Mouse (Mus musculus): ENCODE data around the gene Susd3. TPM values are rescaled to one million over a fixed set of nuclear protein-coding genes. Genes with fewer than 3 reads are reported as not detected.

Susd3 gene
- polyA plus RNA-seq, 1 experiment from 2014 or later = 0.81 TPM

- H3K9ac ChIP-seq (ENCODE audit: low read length) = no peak overlapping the region
- no peak for DNase-seq (ENCODE audit: low spot score, missing footprints)
- 79% methylated on average over 5 of the region's 5 CpGs for WGBS
- H3K27me3 ChIP-seq (ENCODE audit: control insufficient read depth, insufficient read depth, low read length) = no peaks in the 10 kb centered on the region
- H3K4me1 ChIP-seq (ENCODE audit: control insufficient read depth, insufficient read depth, low read length) = peaks cover 4% of the 10 kb centered on the region
- H3K9me3 ChIP-seq (ENCODE audit: control insufficient read depth, low read length) = no peaks in the 10 kb centered on the region
- H3K27ac ChIP-seq (ENCODE audit: low read depth, low read length) = no peak overlapping the region
- no peak overlapping the region for H3K4me2 ChIP-seq
- ATAC-seq (ENCODE audit: low FRiP score) = no peak
- no peaks in the 10 kb centered on the region for H3K36me3 ChIP-seq (ENCODE audit: control insufficient read depth, insufficient read depth, low read length)
- H3K4me3 ChIP-seq (ENCODE audit: low read depth, low read length) = no peak overlapping the region
Measured at GRCm38 (mm10) chr13:49196211-49196610, 52.3 kb downstream of the Susd3 start.

DNA sequence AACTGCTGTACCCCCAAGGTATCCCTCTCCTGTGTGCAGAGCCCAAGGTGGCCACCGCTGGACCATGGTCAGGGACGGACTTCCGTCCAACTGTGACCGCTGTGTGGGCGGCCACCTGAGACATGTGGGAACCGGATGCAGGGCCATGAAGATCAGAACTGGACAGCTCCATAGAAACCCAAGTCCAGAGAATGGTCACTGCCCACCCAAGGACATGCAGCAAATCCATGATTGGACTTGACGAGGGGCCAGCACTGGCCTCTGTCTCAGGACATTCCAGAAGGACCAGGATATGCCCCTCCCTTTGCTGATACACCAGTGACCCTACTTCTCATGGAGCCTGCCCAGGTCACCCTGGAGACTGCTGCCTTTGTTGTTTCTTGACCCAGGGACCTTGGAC lies 52.9 kb downstream of the Susd3 start:
- DNase-seq (ENCODE audit: low spot score, missing footprints) = no peak
- Histone ChIP-seq H3K27me3 (ENCODE audit: control insufficient read depth, insufficient read depth, low read length) (no peaks in the 10 kb centered on the region), H3K9ac (ENCODE audit: low read length) (no peak overlapping the region), H3K4me2 (no peak overlapping the region), H3K4me3 (ENCODE audit: low read depth, low read length) (no peak overlapping the region), H3K4me1 (ENCODE audit: control insufficient read depth, insufficient read depth, low read length) (peaks cover 6% of the 10 kb centered on the region), H3K9me3 (ENCODE audit: control insufficient read depth, low read length) (no peaks in the 10 kb centered on the region), H3K36me3 (ENCODE audit: control insufficient read depth, insufficient read depth, low read length) (no peaks in the 10 kb centered on the region), H3K27ac (ENCODE audit: low read depth, low read length) (no peak overlapping the region)
- ATAC-seq (ENCODE audit: low FRiP score) = no peak
- 93% methylated on average over 7 of the region's 7 CpGs for WGBS

GRCm38 (mm10) chr13:49194811-49195210 lies 53.7 kb downstream of the Susd3 start:
- H3K4me1 ChIP-seq (ENCODE audit: control insufficient read depth, insufficient read depth, low read length) = peaks cover 6% of the 10 kb centered on the region
- no peaks in the 10 kb centered on the region for H3K9me3 ChIP-seq (ENCODE audit: control insufficient read depth, low read length)
- no peak overlapping the region for H3K9ac ChIP-seq (ENCODE audit: low read length)
- no peaks in the 10 kb centered on the region for H3K36me3 ChIP-seq (ENCODE audit: control insufficient read depth, insufficient read depth, low read length)
- H3K4me3 ChIP-seq (ENCODE audit: low read depth, low read length) = no peak overlapping the region
- WGBS = 94% methylated on average over 13 of the region's 13 CpGs
- H3K27ac ChIP-seq (ENCODE audit: low read depth, low read length) = no peak overlapping the region
- ATAC-seq (ENCODE audit: low FRiP score) (no peak), DNase-seq (ENCODE audit: low spot score, missing footprints) (no peak)
- no peak overlapping the region for H3K4me2 ChIP-seq
- no peaks in the 10 kb centered on the region for H3K27me3 ChIP-seq (ENCODE audit: control insufficient read depth, insufficient read depth, low read length)

- Histone ChIP-seq H3K4me2 (no peak overlapping the region), H3K27ac (ENCODE audit: low read depth, low read length) (no peak overlapping the region), H3K9me3 (ENCODE audit: control insufficient read depth, low read length) (no peaks in the 10 kb centered on the region), H3K36me3 (ENCODE audit: control insufficient read depth, insufficient read depth, low read length) (no peaks in the 10 kb centered on the region), H3K27me3 (ENCODE audit: control insufficient read depth, insufficient read depth, low read length) (no peaks in the 10 kb centered on the region), H3K4me3 (ENCODE audit: low read depth, low read length) (no peak overlapping the region), H3K9ac (ENCODE audit: low read length) (no peak overlapping the region), H3K4me1 (ENCODE audit: control insufficient read depth, insufficient read depth, low read length) (peaks cover 6% of the 10 kb centered on the region)
- WGBS = 94% methylated on average over 17 of the region's 17 CpGs
- DNase-seq (ENCODE audit: low spot score, missing footprints) (no peak), ATAC-seq (ENCODE audit: low FRiP score) (no peak)
Measured at GRCm38 (mm10) chr13:49193650-49194049, 54.9 kb downstream of the Susd3 start.

- ATAC-seq (ENCODE audit: low FRiP score) = no peak
- Histone ChIP-seq H3K4me1 (ENCODE audit: control insufficient read depth, insufficient read depth, low read length) (peaks cover 13% of the 10 kb centered on the region), H3K9ac (ENCODE audit: low read length) (no peak overlapping the region), H3K4me2 (no peak overlapping the region), H3K9me3 (ENCODE audit: control insufficient read depth, low read length) (no peaks in the 10 kb centered on the region), H3K4me3 (ENCODE audit: low read depth, low read length) (no peak overlapping the region), H3K27me3 (ENCODE audit: control insufficient read depth, insufficient read depth, low read length) (no peaks in the 10 kb centered on the region), H3K36me3 (ENCODE audit: control insufficient read depth, insufficient read depth, low read length) (no peaks in the 10 kb centered on the region), H3K27ac (ENCODE audit: low read depth, low read length) (no peak overlapping the region)
- 80% methylated on average over 16 of the region's 16 CpGs for WGBS
- no peak for DNase-seq (ENCODE audit: low spot score, missing footprints)
Measured at GRCm38 (mm10) chr13:49192156-49192855, 56.2 kb downstream of the Susd3 start.

DNA sequence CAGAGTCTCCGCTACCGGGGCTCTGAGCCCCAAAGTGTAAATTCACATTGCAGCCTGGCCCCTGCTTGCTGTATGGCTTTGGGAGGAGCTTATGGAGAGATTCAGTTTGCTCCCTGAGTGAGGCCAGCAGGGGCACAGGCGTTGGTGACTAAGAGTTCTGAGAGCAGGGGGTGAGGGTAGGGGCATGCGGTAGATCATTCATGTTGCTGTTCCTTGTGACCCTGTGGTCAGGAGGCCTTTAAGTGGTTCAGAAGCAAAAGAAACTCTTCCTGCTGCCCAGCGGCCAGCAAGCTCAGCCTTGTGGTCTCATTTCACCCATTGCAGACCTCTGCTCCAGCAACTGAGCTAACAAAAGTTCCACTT lies 56.9 kb downstream of the Susd3 start:
- no peak for DNase-seq (ENCODE audit: low spot score, missing footprints)
- Histone ChIP-seq H3K4me1 (ENCODE audit: control insufficient read depth, insufficient read depth, low read length) (peaks cover 18% of the 10 kb centered on the region), H3K9ac (ENCODE audit: low read length) (no peak overlapping the region; the same call in 1 of the 2 replicates), H3K9me3 (ENCODE audit: control insufficient read depth, low read length) (no peaks in the 10 kb centered on the region), H3K36me3 (ENCODE audit: control insufficient read depth, insufficient read depth, low read length) (no peaks in the 10 kb centered on the region), H3K4me2 (no peak overlapping the region), H3K27ac (ENCODE audit: low read depth, low read length) (no peak overlapping the region), H3K4me3 (ENCODE audit: low read depth, low read length) (no peak overlapping the region), H3K27me3 (ENCODE audit: control insufficient read depth, insufficient read depth, low read length) (no peaks in the 10 kb centered on the region)
- WGBS = 64% methylated on average over 5 of the region's 5 CpGs
- ATAC-seq (ENCODE audit: low FRiP score) = no peak

GRCm38 (mm10) chr13:49190876-49191672 lies 57.4 kb downstream of the Susd3 start:
- H3K9me3 ChIP-seq (ENCODE audit: control insufficient read depth, low read length) = no peaks in the 10 kb centered on the region
- peaks cover 18% of the 10 kb centered on the region for H3K4me1 ChIP-seq (ENCODE audit: control insufficient read depth, insufficient read depth, low read length)
- no peaks in the 10 kb centered on the region for H3K27me3 ChIP-seq (ENCODE audit: control insufficient read depth, insufficient read depth, low read length)
- DNase-seq (ENCODE audit: low spot score, missing footprints) (no peak), ATAC-seq (ENCODE audit: low FRiP score) (no peak)
- H3K4me2 ChIP-seq = no peak overlapping the region
- no peak overlapping the region; the same call in 1 of the 2 replicates for H3K9ac ChIP-seq (ENCODE audit: low read length)
- H3K4me3 ChIP-seq (ENCODE audit: low read depth, low read length) = no peak overlapping the region
- no peak overlapping the region for H3K27ac ChIP-seq (ENCODE audit: low read depth, low read length)
- 84% methylated on average over 7 of the region's 7 CpGs for WGBS
- no peaks in the 10 kb centered on the region for H3K36me3 ChIP-seq (ENCODE audit: control insufficient read depth, insufficient read depth, low read length)

DNA sequence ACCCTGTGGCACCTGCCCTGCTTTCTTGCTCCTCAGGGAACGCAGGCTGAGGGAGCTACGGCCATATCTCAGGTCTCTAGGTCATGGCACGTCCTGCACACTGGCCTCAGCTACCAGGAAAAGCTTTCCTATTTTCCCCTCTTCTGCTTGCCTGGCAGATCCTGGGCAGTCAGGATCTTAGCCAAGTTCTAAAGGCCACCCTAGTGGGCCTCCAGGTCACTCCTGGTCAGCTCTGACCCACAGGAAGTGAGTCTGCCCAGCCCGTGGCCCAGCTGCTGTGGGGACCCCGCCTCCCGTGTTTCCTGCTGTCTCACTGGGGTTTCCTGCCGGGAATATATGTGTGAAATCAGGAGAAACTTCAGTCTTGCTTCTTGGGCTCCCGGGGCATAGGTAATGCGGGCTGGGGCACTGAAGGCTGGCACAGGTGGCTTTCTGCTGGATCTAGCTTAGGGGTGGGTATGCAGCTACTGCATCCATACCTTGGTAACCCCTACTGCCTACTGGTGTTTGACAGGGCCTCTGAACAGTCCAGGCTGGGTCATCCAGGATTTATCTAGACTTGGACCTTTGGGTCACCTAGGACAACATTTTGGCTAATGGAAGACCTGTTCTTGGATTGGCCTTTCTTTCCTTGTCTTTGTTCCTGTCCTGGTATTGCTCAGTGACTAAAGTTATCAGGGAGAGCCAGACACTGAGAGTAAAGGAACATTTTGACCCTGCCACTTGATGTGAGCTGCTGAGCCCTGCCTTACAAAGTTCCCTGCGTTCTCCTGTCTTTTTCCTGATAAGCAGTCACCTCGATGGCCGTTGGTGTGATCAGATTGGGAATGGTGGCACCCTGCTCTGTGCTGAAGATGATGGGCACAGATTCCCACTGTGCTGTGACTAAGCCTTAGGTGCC lies 58.3 kb downstream of the Susd3 start:
- 85% methylated on average over 12 of the region's 12 CpGs for WGBS
- H3K4me3 ChIP-seq (ENCODE audit: low read depth, low read length) = no peak overlapping the region
- no peaks in the 10 kb centered on the region for H3K27me3 ChIP-seq (ENCODE audit: control insufficient read depth, insufficient read depth, low read length)
- no peak overlapping the region for H3K4me2 ChIP-seq
- peaks cover 18% of the 10 kb centered on the region for H3K4me1 ChIP-seq (ENCODE audit: control insufficient read depth, insufficient read depth, low read length)
- H3K36me3 ChIP-seq (ENCODE audit: control insufficient read depth, insufficient read depth, low read length) = no peaks in the 10 kb centered on the region
- no peak overlapping the region for H3K9ac ChIP-seq (ENCODE audit: low read length)
- no peak overlapping the region for H3K27ac ChIP-seq (ENCODE audit: low read depth, low read length)
- ATAC-seq (ENCODE audit: low FRiP score) (no peak), DNase-seq (ENCODE audit: low spot score, missing footprints) (no peak)
- H3K9me3 ChIP-seq (ENCODE audit: control insufficient read depth, low read length) = no peaks in the 10 kb centered on the region

All from midbrain, embryonic 11.5 days (tissue).